In genomic region chr12:17431812-17432332, GRCm38 (mm10) we compare ENCODE assay signal across 20 mouse cellular contexts.
DNase-seq lines count a peak whose midpoint lies in the region; ATAC-seq lines count a peak whose summit lies in the region.
"Had no signal": no experiment of that assay in that cellular context is flagged by ENCODE, and none has a peak within 500 bp of the region (broad histone marks: within the 10 kb centered on the region; RNA-seq: fewer than 3 reads in every experiment).

No protein-coding gene starts in this region.

- H3K9me3 ChIP-seq in kidney, embryonic 14.5 days (ENCODE audit: control insufficient read depth, low read length) = no peaks in the 10 kb centered on the region
- H3K9me3 ChIP-seq in hindbrain, embryonic 12.5 days (replicated peaks) = no peaks in the 10 kb centered on the region
- no peaks in the 10 kb centered on the region for H3K9me3 ChIP-seq in midbrain, embryonic 11.5 days (ENCODE audit: control insufficient read depth, low read length)
- H3K9me3 ChIP-seq: embryonic facial prominence, embryonic 13.5 days; heart, embryonic 12.5 days; hindbrain, embryonic 10.5 days had no signal

- H3K36me3 ChIP-seq in kidney, embryonic 14.5 days (ENCODE audit: control insufficient read depth, insufficient read depth, low read length) = peaks cover 27% of the 10 kb centered on the region; the same call in 1 of the 2 replicates
- H3K36me3 ChIP-seq in hindbrain, embryonic 12.5 days = peaks cover 42% of the 10 kb centered on the region
- peaks cover 3% of the 10 kb centered on the region; the same call in 1 of the 2 replicates for H3K36me3 ChIP-seq in midbrain, embryonic 11.5 days (ENCODE audit: control insufficient read depth, insufficient read depth, low read length)

- ATAC-seq in CD4-positive, CD25-positive, alpha-beta regulatory T cell, adult 4 months = peak; percentile 90
- peak; percentile 93 for ATAC-seq in inflammation-experienced regulatory T-cells, adult 6 months
- no peak for ATAC-seq in kidney, embryonic 14.5 days (ENCODE audit: low FRiP score, low TSS enrichment)
- no peak for ATAC-seq in hindbrain, embryonic 12.5 days (ENCODE audit: low FRiP score)
- ATAC-seq in midbrain, embryonic 11.5 days (ENCODE audit: low FRiP score) = no peak
- ATAC-seq: forebrain, embryonic 14.5 days; hindbrain, embryonic 16.5 days; Patski had no signal

- no peak overlapping the region for H3K9ac ChIP-seq in kidney, embryonic 14.5 days (ENCODE audit: low read depth, low read length)
- H3K9ac ChIP-seq in hindbrain, embryonic 12.5 days = no peak overlapping the region
- H3K9ac ChIP-seq in midbrain, embryonic 11.5 days (ENCODE audit: low read length) = no peak overlapping the region
- H3K9ac ChIP-seq: embryonic facial prominence, embryonic 13.5 days; heart, embryonic 12.5 days had no signal

- no peaks in the 10 kb centered on the region for H3K27me3 ChIP-seq in kidney, embryonic 14.5 days (ENCODE audit: control insufficient read depth, insufficient read depth, low read length)
- H3K27me3 ChIP-seq in hindbrain, embryonic 12.5 days = no peaks in the 10 kb centered on the region
- H3K27me3 ChIP-seq in midbrain, embryonic 11.5 days (ENCODE audit: control insufficient read depth, insufficient read depth, low read length) = no peaks in the 10 kb centered on the region
- H3K27me3 ChIP-seq: embryonic facial prominence, embryonic 13.5 days; heart, embryonic 12.5 days; Patski had no signal

- no peak overlapping the region for H3K4me3 ChIP-seq in kidney, embryonic 14.5 days (ENCODE audit: low read length)
- H3K4me3 ChIP-seq in hindbrain, embryonic 12.5 days = no peak overlapping the region
- no peak overlapping the region for H3K4me3 ChIP-seq in midbrain, embryonic 11.5 days (ENCODE audit: low read depth, low read length)
- H3K4me3 ChIP-seq: embryonic facial prominence, embryonic 13.5 days; gastrocnemius, adult 2 months; heart, embryonic 12.5 days; hindbrain, embryonic 10.5 days had no signal

- WGBS in kidney, embryonic 14.5 days = 90% methylated on average over 4 of the region's 4 CpGs
- WGBS in hindbrain, embryonic 12.5 days = 88% methylated on average over 4 of the region's 4 CpGs
- 88% methylated on average over 4 of the region's 4 CpGs for WGBS in midbrain, embryonic 11.5 days

- DNase-seq in thymus, postnatal 0 days (ENCODE audit: low spot score) = peak; percentile 36
- no peak for DNase-seq in thymus, postnatal 4 days
- no peak for DNase-seq in midbrain, embryonic 11.5 days (ENCODE audit: low spot score, missing footprints)
- DNase-seq: adrenal gland, adult 2 months; adrenal gland, postnatal 25 days; cerebellum, adult 18-20 months; cerebellum, adult 9-11 months; cerebellum, postnatal 36 days; gastrocnemius, adult 2 months; gastrocnemius, postnatal 25 days had no signal

- H3K4me2 ChIP-seq in kidney, embryonic 14.5 days (replicated peaks; ENCODE audit: low read depth, low read length) = no peak overlapping the region
- no peak overlapping the region for H3K4me2 ChIP-seq in hindbrain, embryonic 12.5 days (replicated peaks)
- no peak overlapping the region for H3K4me2 ChIP-seq in midbrain, embryonic 11.5 days
- H3K4me2 ChIP-seq: embryonic facial prominence, embryonic 13.5 days; heart, embryonic 12.5 days had no signal

- H3K27ac ChIP-seq in kidney, embryonic 14.5 days (ENCODE audit: low read depth, low read length) = no peak overlapping the region
- no peak overlapping the region for H3K27ac ChIP-seq in hindbrain, embryonic 12.5 days
- no peak overlapping the region for H3K27ac ChIP-seq in midbrain, embryonic 11.5 days (ENCODE audit: low read depth, low read length)
- H3K27ac ChIP-seq: embryonic facial prominence, embryonic 13.5 days; gastrocnemius, adult 2 months; hindbrain, embryonic 10.5 days had no signal

- H3K4me1 ChIP-seq in kidney, embryonic 14.5 days (ENCODE audit: control insufficient read depth, insufficient read depth, low read length) = no peaks in the 10 kb centered on the region
- no peaks in the 10 kb centered on the region for H3K4me1 ChIP-seq in hindbrain, embryonic 12.5 days
- H3K4me1 ChIP-seq in midbrain, embryonic 11.5 days (ENCODE audit: control insufficient read depth, insufficient read depth, low read length) = no peaks in the 10 kb centered on the region
- H3K4me1 ChIP-seq: embryonic facial prominence, embryonic 13.5 days; heart, embryonic 12.5 days; hindbrain, embryonic 10.5 days had no signal

Comparison
In these comparisons a context has a peak if more than half of its experiments do, and no peak if none do; other contexts are left out.
1. ATAC-seq: peak in CD4-positive, CD25-positive, alpha-beta regulatory T cell, adult 4 months (single experiment) and inflammation-experienced regulatory T-cells, adult 6 months (single experiment); none in kidney, embryonic 14.5 days (single experiment), hindbrain, embryonic 12.5 days (single experiment) and midbrain, embryonic 11.5 days (single experiment).